Mouse (Mus musculus) embryo, embryonic 10.5 days (tissue): ENCODE results near the gene Hist1h3a.
"Not testable (repeated sequence)": the region's sequence is repeated elsewhere in the genome, so short reads cannot be mapped to it uniquely, and the experiment has no call there.

ENCODE experiments used
- DNase-seq: peaks from one replicate; pipeline ENCODE4 v3.0.0-alpha.2; 2015; ENCODE audit warnings: low spot score

Hist1h3a gene

GRCm38 (mm10) chr13:23761871-23762821, at the start of gene Hist1h3a:
Gene Hist1h3a (minus strand): TSS chr13:23762386.
- DNase-seq, result peak; percentile 90

GRCm38 (mm10) chr13:23806422-23807052, 44.4 kb upstream of the Hist1h3a start, which contains the start of gene Slc17a2:
Gene Slc17a2 (plus strand): TSS chr13:23806993.
- no peak for DNase-seq

GRCm38 (mm10) chr13:23804532-23804931, 42.3 kb upstream of the Hist1h3a start:
- DNase-seq, result no peak

- no peak for DNase-seq
Observed at GRCm38 (mm10) chr13:23799405-23799804, 37.2 kb upstream of the Hist1h3a start.

GRCm38 (mm10) chr13:23792520-23792919, 30.3 kb upstream of the Hist1h3a start:
- DNase-seq, result peak; percentile 77

GRCm38 (mm10) chr13:23779025-23779424, 16.8 kb upstream of the Hist1h3a start:
- DNase-seq, result no peak

- no peak for DNase-seq
Observed at GRCm38 (mm10) chr13:23778339-23778738, 16.2 kb upstream of the Hist1h3a start.

GRCm38 (mm10) chr13:23772561-23773313, 10.6 kb upstream of the Hist1h3a start:
- peak; percentile 83 for DNase-seq

- DNase-seq, result not testable (repeated sequence)
Observed at GRCm38 (mm10) chr13:23769613-23770012, 7.4 kb upstream of the Hist1h3a start, which contains the start of gene Trim38. Gene Trim38 (plus strand): TSS chr13:23769913.

GRCm38 (mm10) chr13:23768834-23769397, 6.7 kb upstream of the Hist1h3a start:
- no peak for DNase-seq

GRCm38 (mm10) chr13:23766772-23767171, 4.6 kb upstream of the Hist1h3a start:
- no peak for DNase-seq

- no peak for DNase-seq
Observed at GRCm38 (mm10) chr13:23765172-23765513, 3.0 kb upstream of the Hist1h3a start.

- DNase-seq, result peak; percentile 61
Observed at GRCm38 (mm10) chr13:23764324-23765171, 2.4 kb upstream of the Hist1h3a start.

GRCm38 (mm10) chr13:23763586-23764323, 1.6 kb upstream of the Hist1h3a start, which contains the start of gene Hist1h1a:
Gene Hist1h1a (plus strand): TSS chr13:23763666.
- DNase-seq, result peak; percentile 98

GRCm38 (mm10) chr13:23763242-23763585, 1.0 kb upstream of the Hist1h3a start:
- no peak for DNase-seq

- peak; percentile 99 for DNase-seq
Observed at GRCm38 (mm10) chr13:23760972-23761864, 968 bp downstream of the Hist1h3a start, which contains the start of gene Hist1h4a. Gene Hist1h4a (minus strand): TSS chr13:23761230.

- DNase-seq, result peak; percentile 76
Observed at GRCm38 (mm10) chr13:23760240-23760971, 1.8 kb downstream of the Hist1h3a start.

GRCm38 (mm10) chr13:23759916-23760239, 2.3 kb downstream of the Hist1h3a start:
- no peak for DNase-seq
